Mouse (Mus musculus): Measurements from ENCODE around the gene Maml1.

Maml1 gene

DNA sequence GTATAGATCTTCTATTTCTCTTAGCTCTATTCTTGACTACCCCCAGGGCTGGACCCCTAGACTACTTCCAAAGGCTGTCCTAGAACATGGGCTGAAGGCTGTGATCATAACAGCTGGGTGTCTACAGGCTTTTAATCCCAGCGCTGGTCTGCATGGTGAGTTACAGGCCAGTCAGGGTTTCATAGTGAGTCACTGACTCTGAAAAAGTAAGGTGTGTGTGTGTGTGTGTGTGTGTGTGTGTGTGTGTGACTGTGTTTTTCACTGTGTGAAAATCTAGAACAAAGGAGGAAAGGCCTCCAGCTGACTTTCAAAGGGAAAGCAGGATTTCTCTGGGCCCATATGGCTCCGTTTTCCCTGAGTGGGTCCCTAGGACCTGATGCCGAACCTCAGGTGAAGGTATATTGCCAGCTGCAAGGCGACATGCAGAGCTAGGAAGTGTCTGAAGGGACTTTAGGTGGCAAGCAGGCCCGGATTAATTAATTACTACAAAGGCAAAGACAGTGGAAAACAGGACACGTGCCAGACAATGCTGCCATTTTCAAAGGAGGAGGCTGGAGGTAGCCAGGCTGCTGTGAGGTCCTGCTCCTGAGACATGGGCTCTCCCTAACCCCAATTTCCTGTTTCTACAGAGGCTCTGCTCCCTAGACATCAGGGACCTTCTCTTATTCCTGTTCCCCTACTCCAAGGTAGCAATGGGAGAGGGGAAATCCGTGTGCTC lies 69.4 kb downstream of the Maml1 start:
- DNase-seq (ENCODE audit: low spot score in 2 of 2): no peak

DNA sequence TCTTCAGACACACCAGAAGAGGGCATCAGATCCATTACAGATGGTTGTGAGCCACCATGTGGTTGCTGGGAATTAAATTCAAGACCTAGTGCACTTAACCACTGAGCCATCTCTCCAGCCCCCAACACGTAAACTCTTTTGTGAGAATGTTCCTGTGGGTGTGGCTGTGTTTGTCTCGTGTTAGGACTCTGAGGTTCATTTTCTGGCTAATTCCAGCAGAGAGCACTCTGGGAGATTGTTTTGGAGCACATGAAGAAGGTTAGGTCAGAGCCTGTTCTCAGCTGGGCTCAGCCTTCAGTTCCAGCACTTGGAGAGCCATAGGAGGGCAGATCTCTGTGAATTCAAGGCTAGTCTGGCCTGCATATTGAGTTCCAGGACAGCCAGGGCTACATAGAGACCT lies 72.3 kb downstream of the Maml1 start:
- DNase-seq (ENCODE audit: low spot score in 2 of 2): no peak

DNA sequence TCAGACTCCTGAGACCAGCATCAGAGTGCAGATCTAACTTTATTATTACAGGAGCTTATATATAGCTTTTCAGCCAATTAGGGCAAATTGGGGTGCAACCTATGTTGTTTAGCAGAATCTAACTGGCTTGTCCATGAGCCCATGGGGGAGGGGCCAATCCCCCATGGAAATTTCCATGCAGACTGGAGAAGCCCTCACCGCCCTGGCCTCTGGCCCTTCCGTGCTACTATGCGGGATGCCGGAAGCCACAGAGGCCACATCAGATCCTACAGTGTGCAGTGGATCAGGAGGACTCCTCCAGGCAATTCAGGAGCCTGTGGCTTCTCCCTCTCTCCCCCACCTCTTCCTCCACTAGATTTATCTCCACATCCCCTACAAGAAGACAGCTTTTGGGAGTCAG lies 74.3 kb downstream of the Maml1 start:
- DNase-seq (ENCODE audit: low spot score in 2 of 2): no peak

DNA sequence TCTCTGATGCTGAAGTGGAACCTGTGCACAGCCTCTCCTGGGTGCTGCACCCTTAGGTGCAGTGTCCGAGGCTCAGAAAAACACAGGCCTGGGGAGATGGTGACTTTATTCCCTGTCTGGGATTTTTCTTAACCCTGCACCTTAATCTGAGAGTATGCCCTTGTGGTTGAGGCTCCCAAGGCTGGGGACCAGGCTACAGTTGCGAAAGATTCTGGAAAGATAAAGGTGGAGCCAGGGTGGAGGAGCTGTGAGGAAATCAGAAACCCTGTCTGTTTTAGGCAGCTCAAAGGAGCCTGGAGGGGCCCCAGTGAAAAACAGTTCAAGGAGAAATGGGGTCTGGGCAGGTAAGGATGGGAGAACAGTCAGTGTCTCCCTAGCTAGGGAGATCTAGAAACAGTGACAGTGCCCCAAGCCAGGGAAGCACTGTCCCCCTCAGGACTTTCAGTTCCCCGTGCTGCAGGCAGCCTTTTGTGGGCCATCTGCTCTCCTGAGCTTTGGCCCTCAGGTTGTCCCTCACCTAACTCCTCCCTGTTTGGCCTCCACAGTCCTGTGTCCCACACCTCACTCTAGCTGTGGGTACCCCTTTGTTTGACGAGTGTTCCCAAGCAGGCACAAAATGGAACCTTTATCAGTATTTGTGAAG lies 75.3 kb downstream of the Maml1 start:
- no peak for DNase-seq (ENCODE audit: low spot score in 2 of 2)

DNA sequence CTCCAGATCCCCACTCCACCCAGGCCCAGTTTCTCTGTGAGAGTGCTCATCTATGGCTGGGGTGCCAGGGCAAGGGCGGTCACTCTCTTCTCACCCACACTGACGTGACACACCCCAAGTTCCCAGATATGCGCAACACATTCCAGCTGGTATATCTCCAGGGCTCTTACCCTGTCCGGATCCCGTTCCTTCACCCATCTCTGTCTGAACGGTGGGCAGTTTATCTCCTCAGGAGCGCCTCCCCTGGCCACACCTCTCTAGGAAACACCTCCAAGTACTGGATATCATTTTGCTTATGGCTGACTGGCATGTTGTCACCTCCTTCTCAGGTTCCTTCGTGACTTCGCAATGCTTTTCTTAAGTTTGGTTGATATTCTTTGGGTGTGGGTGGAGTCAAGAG lies 76.5 kb downstream of the Maml1 start:
- DNase-seq (ENCODE audit: low spot score in 2 of 2): no peak

DNA sequence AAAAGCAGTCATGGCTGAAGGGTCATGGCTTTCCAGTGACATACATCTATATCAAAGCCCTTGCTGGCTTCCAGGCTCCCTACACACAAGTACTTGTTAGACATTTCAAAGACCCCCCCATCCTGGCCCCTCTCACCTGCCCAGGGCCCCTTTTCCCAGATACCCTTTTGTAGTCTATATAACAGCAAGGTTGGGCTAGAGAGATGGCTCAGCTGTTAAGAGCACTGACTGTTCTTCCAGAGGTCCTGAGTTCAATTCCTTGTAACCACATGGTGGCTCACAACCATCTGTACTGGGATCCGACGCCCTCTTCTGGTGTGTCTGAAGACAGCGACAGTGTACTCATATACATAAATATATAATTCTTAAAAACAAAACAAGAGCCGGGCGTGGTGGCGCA lies 77.5 kb downstream of the Maml1 start:
- DNase-seq (ENCODE audit: low spot score in 2 of 2): no peak

DNA sequence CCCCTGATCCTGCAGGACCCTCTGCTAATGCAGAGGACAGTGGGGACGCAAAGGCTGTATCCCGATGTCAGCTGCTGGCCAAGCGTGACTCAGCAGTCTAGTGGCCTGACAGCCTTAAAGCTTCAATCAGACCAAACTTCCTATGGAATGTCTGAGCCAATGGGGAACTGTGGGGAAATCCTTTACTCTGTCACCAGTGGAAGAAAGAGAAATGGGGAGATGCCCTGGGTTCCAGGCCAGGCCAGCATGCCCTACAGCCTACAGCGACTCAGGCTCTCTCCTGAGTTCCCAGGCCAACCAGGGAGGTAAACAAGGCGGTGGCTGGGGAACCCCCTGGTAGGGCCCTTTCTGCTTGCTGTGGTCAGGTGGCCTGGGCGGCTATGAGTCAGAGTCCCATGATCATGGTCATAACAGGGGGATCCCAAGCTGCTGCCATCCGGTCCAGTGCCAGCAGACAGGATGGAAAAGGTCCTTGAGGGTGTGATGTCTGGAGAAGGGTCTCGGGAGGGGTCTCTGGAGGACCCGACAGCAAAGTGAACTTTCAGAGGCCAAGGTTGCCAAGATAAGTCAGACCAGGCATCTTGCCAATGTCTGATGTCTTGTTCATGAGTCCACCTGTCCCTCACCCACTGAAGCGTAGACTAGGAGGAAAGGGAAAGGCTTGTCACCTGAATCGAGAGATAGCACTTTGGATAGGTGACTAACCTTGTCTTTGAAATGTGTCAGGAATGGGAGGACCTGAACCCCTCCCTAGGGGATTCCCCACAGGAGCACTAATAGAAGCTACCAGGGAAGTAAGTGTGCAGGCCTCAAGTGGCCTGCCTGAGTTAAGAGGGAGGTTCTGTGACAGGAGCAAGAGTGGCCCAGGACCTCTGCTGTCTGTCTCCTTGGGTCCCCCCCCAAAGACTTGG lies 79.0 kb downstream of the Maml1 start:
- no peak for DNase-seq (ENCODE audit: low spot score in 2 of 2)

DNA sequence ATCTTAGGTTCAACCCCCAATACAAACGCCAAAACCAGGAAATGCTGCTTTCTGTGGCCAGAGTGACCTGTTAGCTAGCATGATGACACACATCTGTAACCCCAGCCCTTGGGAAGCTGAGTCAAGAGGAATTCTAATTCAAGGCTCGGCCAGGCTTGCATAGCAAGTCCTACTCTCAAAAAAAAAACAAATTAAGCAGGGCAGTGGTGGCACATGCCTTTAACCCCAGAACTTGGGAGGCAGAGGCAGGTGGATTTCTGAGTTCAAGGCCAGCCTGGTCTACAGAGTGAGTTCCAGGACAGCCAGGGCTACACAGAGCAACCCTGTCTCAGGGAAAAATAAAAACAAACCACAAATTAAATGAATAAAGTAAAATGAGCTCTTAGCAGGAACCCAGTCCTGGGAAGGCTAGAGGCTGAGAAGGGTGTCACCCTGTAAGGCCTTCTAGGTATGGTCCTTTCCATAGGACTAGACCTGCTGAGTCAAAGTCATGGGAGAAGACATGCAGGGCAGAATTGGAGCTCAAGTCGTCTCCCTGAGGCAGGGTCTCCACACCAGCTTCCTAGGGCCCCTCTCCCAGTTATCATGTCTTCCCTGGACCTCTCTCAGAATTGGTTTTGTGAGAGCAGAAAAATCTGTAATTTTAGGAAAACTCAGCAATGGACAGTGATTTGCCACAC lies 79.9 kb downstream of the Maml1 start:
- no peak for DNase-seq (ENCODE audit: low spot score in 2 of 2)

DNA sequence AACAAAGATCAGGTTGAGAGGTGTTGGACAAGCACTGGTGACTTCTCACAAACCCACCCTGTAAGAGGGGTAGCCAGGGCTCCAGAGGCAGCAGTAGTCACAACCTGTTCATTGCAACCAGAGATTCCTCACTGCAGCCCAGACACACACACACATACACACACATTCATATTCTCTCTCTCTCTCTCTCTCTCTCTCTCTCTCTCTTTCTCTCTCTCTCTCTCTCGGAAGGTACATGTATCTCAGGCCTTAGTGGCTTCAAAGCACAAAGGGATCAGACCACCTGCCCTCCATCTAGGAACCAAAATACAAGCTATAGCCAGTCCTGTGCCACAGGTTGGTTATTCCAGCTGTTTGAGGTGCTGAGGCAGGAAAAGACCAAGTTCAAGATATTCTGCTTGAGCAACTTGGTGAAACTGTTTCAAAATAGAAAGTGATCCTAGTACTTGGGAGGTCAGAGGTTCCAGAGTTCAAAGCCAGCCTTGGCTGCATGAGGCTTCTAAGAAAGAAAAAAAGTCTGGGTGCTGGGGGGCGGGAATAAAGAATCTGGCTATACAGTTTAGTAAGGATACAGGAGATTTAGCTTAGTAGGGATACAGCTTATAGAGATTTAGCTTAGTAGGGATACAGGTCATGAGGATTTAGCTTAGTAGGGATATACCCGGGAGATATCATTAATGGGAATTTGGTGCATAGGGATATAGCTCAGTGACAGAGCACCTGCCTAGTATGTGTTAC lies 80.6 kb downstream of the Maml1 start:
- DNase-seq (ENCODE audit: low spot score in 2 of 2): no peak

DNA sequence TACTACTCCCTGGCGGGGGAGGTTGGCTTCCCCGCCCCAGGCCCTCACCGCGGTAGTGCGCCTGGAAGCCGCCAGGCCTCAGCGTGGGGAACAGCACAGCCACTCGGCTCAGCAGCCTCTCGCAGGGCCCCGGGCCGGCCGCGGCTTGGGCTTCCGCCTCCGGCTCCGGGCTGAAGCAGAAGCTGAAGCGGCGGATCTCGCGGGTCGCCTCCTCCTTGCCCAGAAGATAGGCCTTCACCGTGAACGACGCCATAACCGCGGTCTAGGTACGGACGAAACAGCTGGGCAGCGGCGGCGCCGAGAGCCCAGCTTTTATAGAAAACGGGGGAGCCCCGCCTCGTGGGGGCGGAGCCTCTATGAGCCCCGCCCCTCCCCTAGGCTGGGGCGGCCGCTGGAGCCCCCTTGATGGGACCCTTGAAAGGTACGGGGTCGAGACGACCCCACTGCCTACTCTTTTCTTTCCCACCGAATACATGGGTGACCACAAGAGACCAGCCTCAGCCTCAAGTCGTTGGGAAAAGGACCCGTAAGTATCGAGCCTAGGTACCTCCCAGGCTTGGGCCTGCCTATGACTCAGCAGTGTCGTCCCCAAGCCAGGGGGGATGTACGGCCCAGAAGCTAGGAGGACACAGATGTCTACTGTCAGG lies 81.5 kb downstream of the Maml1 start, which contains the start of the genes Sqstm1 and Mgat4b:
TSS of gene Sqstm1 (minus strand) at position 323 of the 647 bp plus-strand sequence.
TSS of gene Mgat4b (plus strand) at position 386 of the 647 bp plus-strand sequence.
- DNase-seq (ENCODE audit: low spot score in 2 of 2): peak; percentile 66 to 77

DNA sequence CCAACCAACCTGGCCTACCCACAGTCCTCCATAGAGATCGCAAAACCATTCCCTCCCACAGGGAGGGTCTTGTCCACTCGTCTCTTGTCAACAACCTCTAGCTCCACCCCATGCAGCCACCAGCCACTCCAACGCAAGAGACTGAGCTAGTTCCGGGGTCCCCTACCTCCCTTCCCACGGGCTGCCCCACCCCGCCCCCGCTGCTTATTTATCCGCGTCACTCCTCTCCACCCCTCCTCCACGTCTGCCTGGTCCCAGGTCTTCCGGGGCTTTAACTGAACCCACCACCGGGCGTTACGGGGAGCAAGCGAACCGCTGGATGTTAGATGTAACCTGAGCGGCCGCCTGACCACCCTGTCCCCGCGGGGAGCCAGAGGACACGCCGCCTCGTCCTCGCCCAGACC lies 82.0 kb downstream of the Maml1 start:
- DNase-seq (ENCODE audit: low spot score in 2 of 2): peak; percentile 86 to 93

DNA sequence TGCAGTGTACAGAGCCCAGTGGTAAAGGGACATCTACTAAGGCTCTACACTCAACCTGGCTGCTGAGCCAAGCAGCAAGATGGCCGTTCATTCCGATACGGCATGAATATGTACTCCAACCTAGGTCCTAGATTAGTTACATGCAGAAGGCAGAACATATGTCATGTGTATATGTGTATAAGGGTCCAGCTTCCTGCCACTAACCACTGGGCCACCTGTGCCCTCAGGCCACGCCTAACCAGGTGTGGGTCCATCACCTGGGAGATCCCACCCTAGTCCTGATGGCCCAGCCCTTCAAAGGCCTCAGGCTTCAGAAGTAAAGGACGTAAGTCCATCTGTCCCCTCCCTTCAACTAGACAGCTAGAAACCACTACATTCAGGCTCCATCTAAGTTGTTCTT lies 84.1 kb downstream of the Maml1 start:
- DNase-seq (ENCODE audit: low spot score in 2 of 2): no peak

DNA sequence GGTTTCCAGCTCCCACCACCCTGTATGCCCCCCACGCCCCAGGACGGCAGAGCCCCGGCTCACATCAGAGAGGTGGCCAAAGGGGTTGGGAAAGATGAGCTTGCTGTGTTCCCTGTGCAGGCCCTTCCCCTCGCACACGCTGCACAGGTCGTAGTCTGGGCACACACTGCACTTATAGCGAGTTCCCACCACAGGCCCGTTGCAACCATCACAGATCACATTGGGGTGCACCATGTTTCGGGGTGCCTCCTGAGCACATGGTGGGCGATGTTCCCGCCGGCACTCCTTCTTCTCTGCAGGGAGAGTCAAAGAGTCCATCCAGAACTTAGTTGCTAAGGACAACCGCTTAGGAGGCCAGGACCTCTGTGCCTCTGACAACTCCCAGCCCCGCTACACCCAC lies 84.8 kb downstream of the Maml1 start:
- no peak for DNase-seq (ENCODE audit: low spot score in 2 of 2)

DNA sequence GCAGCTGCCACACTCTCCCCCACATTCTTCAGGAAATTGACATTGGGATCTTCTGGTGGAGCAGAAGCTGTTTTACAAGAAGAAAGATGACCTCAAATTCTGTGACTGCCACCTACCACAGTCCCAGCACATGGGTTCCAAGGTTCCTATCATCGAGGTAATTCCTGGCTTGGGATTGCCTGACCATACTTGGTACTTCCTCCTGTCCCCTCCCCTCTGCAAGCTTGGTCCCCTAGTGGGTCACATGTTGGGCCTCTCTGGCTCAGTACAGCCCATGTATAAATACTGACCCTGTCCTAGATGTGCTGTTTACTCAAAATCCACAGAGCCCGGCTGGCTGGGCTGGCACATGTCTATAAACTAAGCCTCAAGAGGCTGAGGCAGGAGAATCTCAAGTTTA lies 86.1 kb downstream of the Maml1 start:
- no peak for DNase-seq (ENCODE audit: low spot score in 2 of 2)

Data from frontal cortex, postnatal 10 days (tissue).